Mouse (Mus musculus): ENCODE results near the gene Gm20388.

The Gm20388 gene

GRCm38 (mm10) chr8:124393013-124393412 lies 4482.4 kb downstream of the Gm20388 start:
- DNase-seq (ENCODE audit: low spot score in 2 of 2) = no peak

- DNase-seq (ENCODE audit: low spot score in 2 of 2) = no peak
Measured at GRCm38 (mm10) chr8:124393927-124394326, 4483.3 kb downstream of the Gm20388 start.

DNA sequence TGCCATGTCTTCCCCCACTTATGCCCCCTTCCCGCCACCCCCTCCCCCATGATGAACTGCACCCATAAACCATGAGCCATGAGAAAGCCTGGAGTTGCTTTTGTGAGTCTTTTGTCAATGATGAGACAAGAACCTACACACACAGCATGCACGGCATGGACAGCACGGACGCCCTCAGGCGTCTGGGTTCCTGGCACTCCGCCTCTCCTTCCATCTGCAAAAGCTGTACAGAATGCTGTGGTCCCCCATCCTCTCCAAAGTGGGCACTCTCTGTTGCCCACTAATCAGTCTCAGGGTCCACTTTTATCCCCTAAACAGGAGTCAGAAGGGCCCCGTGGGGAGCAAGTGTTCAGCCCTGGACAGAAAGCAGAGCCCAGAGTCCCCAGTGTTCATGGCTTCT lies 4484.3 kb downstream of the Gm20388 start:
- no peak for DNase-seq (ENCODE audit: low spot score in 2 of 2)

Data from left cerebral cortex, adult 9 months (tissue).